Mouse (Mus musculus): ENCODE data around the gene P2rx4. TPM values are rescaled to one million over a fixed set of nuclear protein-coding genes. Genes with fewer than 3 reads are reported as not detected.

The P2rx4 gene
- polyA plus RNA-seq, 1 experiment from 2014 or later, result 14.8 TPM

- H3K9ac ChIP-seq (ENCODE audit: low read depth, low read length), result no peak overlapping the region
- H3K9me3 ChIP-seq (ENCODE audit: control insufficient read depth, low read length), result no peaks in the 10 kb centered on the region
- H3K27ac ChIP-seq (ENCODE audit: low read depth, low read length), result no peak overlapping the region
- H3K27me3 ChIP-seq (ENCODE audit: control insufficient read depth, insufficient read depth, low read length), result no peaks in the 10 kb centered on the region
- H3K4me3 ChIP-seq (ENCODE audit: low read length), result no peak overlapping the region
- WGBS, result 90% methylated on average over 8 of the region's 8 CpGs
- H3K36me3 ChIP-seq (ENCODE audit: control insufficient read depth, insufficient read depth, low read length), result no peaks in the 10 kb centered on the region
- H3K4me2 ChIP-seq (replicated peaks; ENCODE audit: low read depth, low read length), result no peak overlapping the region
- no peaks in the 10 kb centered on the region for H3K4me1 ChIP-seq (ENCODE audit: control insufficient read depth, insufficient read depth, low read length)
- no peak for ATAC-seq (ENCODE audit: low FRiP score, low TSS enrichment)
Observed at GRCm38 (mm10) chr5:122679881-122680280, 27.5 kb upstream of the P2rx4 start.

GRCm38 (mm10) chr5:122681276-122681675 is 26.1 kb upstream of the P2rx4 start:
- H3K9me3 ChIP-seq (ENCODE audit: control insufficient read depth, low read length), result no peaks in the 10 kb centered on the region
- no peak for ATAC-seq (ENCODE audit: low FRiP score, low TSS enrichment)
- WGBS, result 86% methylated on average over 12 of the region's 12 CpGs
- no peaks in the 10 kb centered on the region for H3K4me1 ChIP-seq (ENCODE audit: control insufficient read depth, insufficient read depth, low read length)
- no peak overlapping the region for H3K4me2 ChIP-seq (replicated peaks; ENCODE audit: low read depth, low read length)
- no peak overlapping the region for H3K9ac ChIP-seq (ENCODE audit: low read depth, low read length)
- no peak overlapping the region for H3K4me3 ChIP-seq (ENCODE audit: low read length)
- no peaks in the 10 kb centered on the region for H3K36me3 ChIP-seq (ENCODE audit: control insufficient read depth, insufficient read depth, low read length)
- H3K27me3 ChIP-seq (ENCODE audit: control insufficient read depth, insufficient read depth, low read length), result no peaks in the 10 kb centered on the region
- H3K27ac ChIP-seq (ENCODE audit: low read depth, low read length), result no peak overlapping the region

DNA sequence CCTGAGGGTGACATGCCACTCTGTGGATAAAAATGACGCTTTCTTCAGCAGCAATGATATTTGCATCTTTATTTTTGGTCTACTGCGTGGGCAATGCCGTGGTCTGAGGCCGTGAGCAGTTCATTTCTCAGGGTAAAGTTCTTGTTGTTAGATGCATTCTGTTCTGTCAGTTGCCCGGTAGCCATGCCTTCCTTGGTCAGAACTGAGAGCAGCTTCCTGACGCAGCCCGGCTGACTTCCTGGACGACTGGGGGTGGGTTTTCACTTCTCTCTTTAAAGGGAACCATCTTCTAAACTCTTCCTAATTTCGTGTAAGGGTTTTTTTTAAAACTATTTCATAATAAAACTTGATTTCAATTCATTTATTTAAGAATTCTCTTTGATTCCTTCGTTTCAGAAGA is 23.4 kb upstream of the P2rx4 start:
- no peaks in the 10 kb centered on the region for H3K27me3 ChIP-seq (ENCODE audit: control insufficient read depth, insufficient read depth, low read length)
- no peak for ATAC-seq (ENCODE audit: low FRiP score, low TSS enrichment)
- 71% methylated on average over 10 of the region's 10 CpGs for WGBS
- no peak overlapping the region for H3K9ac ChIP-seq (ENCODE audit: low read depth, low read length)
- H3K4me3 ChIP-seq (ENCODE audit: low read length), result no peak overlapping the region
- H3K36me3 ChIP-seq (ENCODE audit: control insufficient read depth, insufficient read depth, low read length), result no peaks in the 10 kb centered on the region
- no peaks in the 10 kb centered on the region for H3K9me3 ChIP-seq (ENCODE audit: control insufficient read depth, low read length)
- H3K4me2 ChIP-seq (replicated peaks; ENCODE audit: low read depth, low read length), result no peak overlapping the region
- no peaks in the 10 kb centered on the region for H3K4me1 ChIP-seq (ENCODE audit: control insufficient read depth, insufficient read depth, low read length)
- H3K27ac ChIP-seq (ENCODE audit: low read depth, low read length), result no peak overlapping the region

- H3K4me1 ChIP-seq (ENCODE audit: control insufficient read depth, insufficient read depth, low read length), result no peaks in the 10 kb centered on the region
- no peak overlapping the region for H3K4me2 ChIP-seq (replicated peaks; ENCODE audit: low read depth, low read length)
- no peaks in the 10 kb centered on the region for H3K36me3 ChIP-seq (ENCODE audit: control insufficient read depth, insufficient read depth, low read length)
- ATAC-seq (ENCODE audit: low FRiP score, low TSS enrichment), result no peak
- no peaks in the 10 kb centered on the region for H3K9me3 ChIP-seq (ENCODE audit: control insufficient read depth, low read length)
- no peaks in the 10 kb centered on the region for H3K27me3 ChIP-seq (ENCODE audit: control insufficient read depth, insufficient read depth, low read length)
- no peak overlapping the region for H3K27ac ChIP-seq (ENCODE audit: low read depth, low read length)
- 84% methylated on average over 4 of the region's 4 CpGs for WGBS
- H3K4me3 ChIP-seq (ENCODE audit: low read length), result no peak overlapping the region
- no peak overlapping the region for H3K9ac ChIP-seq (ENCODE audit: low read depth, low read length)
Observed at GRCm38 (mm10) chr5:122687391-122687790, 20.0 kb upstream of the P2rx4 start.

DNA sequence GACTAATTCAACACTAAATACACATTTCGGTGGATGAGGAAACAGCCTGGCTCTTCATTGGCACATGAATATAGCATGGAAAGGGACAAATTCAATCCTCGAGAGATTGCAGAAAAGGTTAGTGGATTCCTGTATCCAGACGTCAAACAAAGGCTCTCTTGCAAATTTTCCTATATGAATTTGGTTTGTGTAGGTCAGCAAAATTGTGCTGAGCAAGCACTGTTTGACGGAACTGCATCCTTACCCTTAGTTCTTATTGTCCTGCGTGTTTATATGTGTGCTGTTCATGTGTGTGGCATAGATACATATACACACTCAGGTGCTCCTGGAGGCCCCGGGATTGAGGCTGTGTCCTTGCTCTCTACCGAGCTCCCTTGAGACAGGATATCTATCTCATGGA is 18.2 kb upstream of the P2rx4 start:
- no peaks in the 10 kb centered on the region for H3K36me3 ChIP-seq (ENCODE audit: control insufficient read depth, insufficient read depth, low read length)
- no peaks in the 10 kb centered on the region for H3K9me3 ChIP-seq (ENCODE audit: control insufficient read depth, low read length)
- H3K27ac ChIP-seq (ENCODE audit: low read depth, low read length), result no peak overlapping the region
- 91% methylated on average over 7 of the region's 7 CpGs for WGBS
- no peak overlapping the region for H3K4me3 ChIP-seq (ENCODE audit: low read length)
- H3K27me3 ChIP-seq (ENCODE audit: control insufficient read depth, insufficient read depth, low read length), result no peaks in the 10 kb centered on the region
- H3K9ac ChIP-seq (ENCODE audit: low read depth, low read length), result no peak overlapping the region
- no peak overlapping the region for H3K4me2 ChIP-seq (replicated peaks; ENCODE audit: low read depth, low read length)
- H3K4me1 ChIP-seq (ENCODE audit: control insufficient read depth, insufficient read depth, low read length), result no peaks in the 10 kb centered on the region
- ATAC-seq (ENCODE audit: low FRiP score, low TSS enrichment), result no peak

GRCm38 (mm10) chr5:122690486-122690885 is 16.9 kb upstream of the P2rx4 start:
- H3K36me3 ChIP-seq (ENCODE audit: control insufficient read depth, insufficient read depth, low read length), result no peaks in the 10 kb centered on the region
- WGBS, result 71% methylated on average over 6 of the region's 6 CpGs
- H3K4me2 ChIP-seq (replicated peaks; ENCODE audit: low read depth, low read length), result no peak overlapping the region
- no peak overlapping the region for H3K4me3 ChIP-seq (ENCODE audit: low read length)
- no peak overlapping the region for H3K27ac ChIP-seq (ENCODE audit: low read depth, low read length)
- no peak for ATAC-seq (ENCODE audit: low FRiP score, low TSS enrichment)
- no peaks in the 10 kb centered on the region for H3K27me3 ChIP-seq (ENCODE audit: control insufficient read depth, insufficient read depth, low read length)
- no peaks in the 10 kb centered on the region for H3K4me1 ChIP-seq (ENCODE audit: control insufficient read depth, insufficient read depth, low read length)
- no peaks in the 10 kb centered on the region for H3K9me3 ChIP-seq (ENCODE audit: control insufficient read depth, low read length)
- no peak overlapping the region for H3K9ac ChIP-seq (ENCODE audit: low read depth, low read length)

- Histone ChIP-seq H3K9me3 (ENCODE audit: control insufficient read depth, low read length) (no peaks in the 10 kb centered on the region), H3K4me2 (replicated peaks; ENCODE audit: low read depth, low read length) (no peak overlapping the region), H3K27ac (ENCODE audit: low read depth, low read length) (no peak overlapping the region), H3K4me1 (ENCODE audit: control insufficient read depth, insufficient read depth, low read length) (0 out of 2 replicates have a peak, but pooled peaks cover 5% of the 10 kb centered on the region), H3K4me3 (ENCODE audit: low read length) (no peak overlapping the region), H3K27me3 (ENCODE audit: control insufficient read depth, insufficient read depth, low read length) (no peaks in the 10 kb centered on the region), H3K9ac (ENCODE audit: low read depth, low read length) (no peak overlapping the region), H3K36me3 (ENCODE audit: control insufficient read depth, insufficient read depth, low read length) (no peaks in the 10 kb centered on the region)
- ATAC-seq (ENCODE audit: low FRiP score, low TSS enrichment), result no peak
- 43% methylated on average over 13 of the region's 13 CpGs for WGBS
Observed at GRCm38 (mm10) chr5:122693431-122694207, 13.7 kb upstream of the P2rx4 start.

DNA sequence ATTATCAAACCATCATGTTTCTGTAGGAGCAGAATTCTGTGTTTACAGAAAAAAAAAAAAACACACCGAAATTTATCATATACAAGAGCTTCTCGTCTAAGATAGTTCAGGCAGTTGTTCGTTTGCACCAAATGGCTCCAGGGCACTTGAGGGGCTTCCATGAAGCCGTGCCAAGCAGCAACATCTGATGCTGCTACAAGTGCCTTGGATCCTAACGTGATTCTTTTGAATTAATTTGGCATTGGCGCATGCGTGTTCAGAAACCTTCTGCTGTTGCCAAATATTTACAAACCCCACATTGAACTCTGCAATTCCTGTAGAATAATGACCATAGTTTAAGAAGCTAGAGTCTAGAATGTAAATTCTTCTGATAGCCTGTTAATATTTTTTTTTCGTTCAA is 11.8 kb upstream of the P2rx4 start:
- Histone ChIP-seq H3K9me3 (ENCODE audit: control insufficient read depth, low read length) (no peaks in the 10 kb centered on the region), H3K9ac (ENCODE audit: low read depth, low read length) (no peak overlapping the region), H3K27ac (ENCODE audit: low read depth, low read length) (no peak overlapping the region), H3K36me3 (ENCODE audit: control insufficient read depth, insufficient read depth, low read length) (no peaks in the 10 kb centered on the region), H3K4me1 (ENCODE audit: control insufficient read depth, insufficient read depth, low read length) (0 out of 2 replicates have a peak, but pooled peaks cover 9% of the 10 kb centered on the region), H3K4me2 (replicated peaks; ENCODE audit: low read depth, low read length) (no peak overlapping the region), H3K4me3 (ENCODE audit: low read length) (no peak overlapping the region), H3K27me3 (ENCODE audit: control insufficient read depth, insufficient read depth, low read length) (no peaks in the 10 kb centered on the region)
- no peak for ATAC-seq (ENCODE audit: low FRiP score, low TSS enrichment)
- WGBS, result 88% methylated on average over 8 of the region's 8 CpGs

DNA sequence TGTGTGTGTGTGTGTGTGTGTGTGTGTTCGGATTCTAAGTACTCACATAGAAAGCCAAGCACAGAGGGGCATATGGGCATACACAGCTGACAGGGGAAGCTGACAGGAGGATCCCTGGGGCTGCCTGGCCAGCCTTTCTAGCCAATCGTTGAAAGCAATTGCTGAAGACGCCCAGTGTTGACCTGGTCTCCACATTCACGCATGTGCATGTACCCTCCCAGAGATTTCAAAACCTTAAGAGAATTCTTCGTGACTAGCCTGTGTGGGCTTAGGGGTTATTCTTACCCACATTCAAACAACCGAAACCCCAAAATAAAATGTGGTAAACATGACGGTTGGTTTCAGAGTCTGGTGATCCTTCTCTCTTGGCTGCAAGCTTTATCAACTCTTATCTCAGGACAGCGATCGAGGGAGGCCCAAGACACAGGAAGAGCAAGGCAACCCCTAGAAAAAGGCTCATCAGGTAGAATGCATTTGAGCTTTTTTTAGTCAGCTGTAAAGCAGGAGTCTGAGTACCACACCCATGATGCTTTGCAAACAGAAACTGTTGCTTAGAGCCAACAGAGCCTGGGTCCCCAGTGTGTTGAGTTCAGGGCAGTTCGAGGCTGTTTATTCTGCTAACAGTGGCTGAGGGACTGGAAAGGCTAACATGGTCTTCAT is 9.2 kb upstream of the P2rx4 start:
- WGBS, result 87% methylated on average over 10 of the region's 10 CpGs
- no peak overlapping the region for H3K27ac ChIP-seq (ENCODE audit: low read depth, low read length)

More for the DNA sequence above, 9.2 kb upstream of the P2rx4 start:
- no peaks in the 10 kb centered on the region for H3K9me3 ChIP-seq (ENCODE audit: control insufficient read depth, low read length)
- no peak overlapping the region for H3K4me2 ChIP-seq (replicated peaks; ENCODE audit: low read depth, low read length)
- no peaks in the 10 kb centered on the region for H3K36me3 ChIP-seq (ENCODE audit: control insufficient read depth, insufficient read depth, low read length)
- H3K9ac ChIP-seq (ENCODE audit: low read depth, low read length), result no peak overlapping the region
- H3K27me3 ChIP-seq (ENCODE audit: control insufficient read depth, insufficient read depth, low read length), result no peaks in the 10 kb centered on the region
- H3K4me1 ChIP-seq (ENCODE audit: control insufficient read depth, insufficient read depth, low read length), result 0 out of 2 replicates have a peak, but pooled peaks cover 11% of the 10 kb centered on the region
- H3K4me3 ChIP-seq (ENCODE audit: low read length), result no peak overlapping the region
- ATAC-seq (ENCODE audit: low FRiP score, low TSS enrichment), result no peak
